Mouse (Mus musculus): ENCODE measurements at regions not wholly inside any gene's neighbourhood (a gene's known extent, or its start where the extent isn't known, plus 50 kb on each side); places are given as distances from the start of the nearest gene placed in this dataset.

DNA sequence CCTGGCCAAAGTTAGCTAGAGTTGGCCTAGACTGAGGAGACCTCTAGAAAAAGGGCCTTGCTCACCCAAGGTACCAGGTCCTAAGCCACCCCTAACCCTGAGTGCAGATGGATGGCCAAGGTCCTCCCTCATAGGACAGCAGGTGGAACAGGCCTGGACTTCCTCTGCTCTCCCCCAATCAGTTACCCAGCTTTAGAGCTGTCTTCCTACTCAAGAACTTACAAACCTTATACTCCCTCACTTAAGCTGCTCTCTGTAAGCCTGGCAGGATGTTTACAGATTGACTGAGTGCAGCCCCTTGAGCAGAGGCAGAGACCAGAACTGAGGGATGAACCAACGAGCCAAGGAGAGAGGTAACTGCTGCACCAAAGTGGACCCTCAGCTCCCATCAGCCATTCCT, 94.5 kb downstream of the Rplp1 start:
- no peak for DNase-seq (ENCODE audit: low read depth, low spot score)

DNA sequence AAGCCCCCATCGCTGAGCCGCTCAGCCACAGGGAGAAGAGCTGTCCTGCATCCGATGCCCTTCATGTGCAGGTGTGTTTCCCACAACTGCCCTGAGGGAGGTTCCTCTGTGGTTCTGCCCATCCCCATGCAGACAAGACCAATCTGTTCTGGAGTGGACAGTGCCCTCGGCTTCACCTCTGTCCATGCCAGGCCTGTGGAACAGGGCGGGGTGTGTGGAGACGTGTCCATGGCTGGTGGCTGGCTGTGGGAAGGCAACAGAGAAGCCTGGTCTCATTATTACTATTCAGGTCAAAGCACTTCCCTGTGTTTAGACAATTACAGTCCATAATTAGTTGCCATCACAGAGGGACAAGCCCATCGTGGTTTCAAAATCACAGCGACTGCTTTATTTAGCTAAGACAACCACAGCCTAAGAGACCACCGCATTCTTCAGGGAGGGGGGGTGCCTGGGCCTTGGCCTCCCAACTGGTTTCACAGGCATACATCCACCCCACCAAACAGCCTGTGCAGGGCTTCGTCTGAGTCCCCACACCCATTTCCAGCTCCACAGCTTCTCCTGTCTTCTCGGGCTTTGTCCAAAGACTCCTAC, 97.7 kb downstream of the Rplp1 start:
- DNase-seq (ENCODE audit: low read depth, low spot score) = no peak

DNA sequence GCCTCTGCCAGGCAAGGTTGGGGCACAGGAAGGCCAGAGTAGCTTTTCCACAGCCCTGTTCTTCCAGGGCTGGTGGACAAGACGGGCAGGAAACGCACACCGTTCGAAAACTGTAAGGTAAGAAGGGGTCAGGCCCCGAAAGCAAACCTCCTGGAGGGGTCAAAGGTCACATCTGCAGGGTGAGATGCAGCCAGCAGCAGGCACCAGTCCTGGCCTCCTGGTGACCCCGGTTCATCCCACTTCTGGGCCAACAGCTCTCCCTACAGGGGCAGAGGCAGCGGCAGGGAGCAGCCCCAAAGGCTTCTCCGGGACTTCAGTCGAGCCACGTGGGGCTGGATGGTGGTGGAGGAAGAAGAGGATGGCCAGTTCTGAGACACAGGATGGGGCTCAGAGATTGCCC, 98.3 kb downstream of the Rplp1 start:
- peak; percentile 61 for DNase-seq (ENCODE audit: low read depth, low spot score)

DNA sequence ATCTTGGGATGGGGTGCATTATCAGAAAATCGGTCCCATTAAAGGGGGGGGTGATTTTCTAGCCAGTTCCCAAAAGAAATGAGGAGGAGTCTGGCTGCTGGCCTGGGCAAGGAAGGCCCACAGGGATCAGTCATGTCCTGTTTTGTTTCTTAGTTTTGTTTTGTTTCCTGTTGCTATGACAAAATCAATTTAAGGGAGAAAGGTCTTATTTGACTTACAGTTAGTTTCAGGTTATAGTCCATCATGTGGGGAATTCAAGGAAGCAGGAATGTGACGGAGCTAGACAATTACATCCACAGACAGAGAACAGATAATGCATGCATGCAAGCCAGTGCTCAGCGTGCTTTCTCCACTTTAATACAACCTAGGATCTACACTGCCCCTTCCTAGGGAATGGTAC, 101.1 kb downstream of the Rplp1 start:
- DNase-seq (ENCODE audit: low read depth, low spot score) = no peak

DNA sequence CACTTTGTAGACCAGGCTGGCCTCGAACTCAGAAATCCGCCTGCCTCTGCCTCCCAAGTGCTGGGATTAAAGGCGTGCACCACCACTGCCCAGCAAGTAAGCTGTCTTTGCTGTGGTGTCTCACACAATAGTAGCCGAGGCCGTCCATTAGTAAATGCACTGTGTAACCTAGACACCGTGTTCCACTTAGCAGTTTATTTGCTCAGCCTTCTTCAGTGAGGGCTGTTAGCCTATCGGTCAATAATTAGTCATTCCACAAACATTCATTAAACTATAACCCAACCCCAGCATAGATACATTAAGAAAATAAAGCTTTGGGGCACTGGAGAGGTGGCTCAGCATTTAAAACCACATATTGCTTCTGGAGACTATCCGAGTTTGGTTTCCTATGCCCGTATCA, 102.0 kb downstream of the Rplp1 start:
- DNase-seq (ENCODE audit: low read depth, low spot score) = no peak

DNA sequence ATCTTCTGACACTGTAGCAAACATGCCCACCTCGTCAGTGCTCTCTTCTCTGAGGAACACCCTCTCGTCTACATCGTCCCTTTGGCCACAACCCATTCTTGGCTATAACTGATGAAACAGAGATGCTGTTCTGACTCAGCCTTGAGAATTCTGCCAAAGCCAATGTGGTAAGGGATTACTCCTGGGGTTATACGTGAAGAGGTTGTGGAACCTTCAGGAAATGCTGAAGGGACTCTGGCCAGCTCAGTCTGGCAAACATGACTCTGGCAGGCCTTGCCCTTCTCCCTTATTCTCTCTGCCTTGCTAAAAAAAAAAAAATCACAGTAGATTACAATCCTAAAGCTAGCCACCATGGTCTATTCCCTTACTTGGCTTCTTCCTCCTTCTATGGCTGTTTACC, 103.9 kb downstream of the Rplp1 start:
- no peak for DNase-seq (ENCODE audit: low read depth, low spot score)

DNA sequence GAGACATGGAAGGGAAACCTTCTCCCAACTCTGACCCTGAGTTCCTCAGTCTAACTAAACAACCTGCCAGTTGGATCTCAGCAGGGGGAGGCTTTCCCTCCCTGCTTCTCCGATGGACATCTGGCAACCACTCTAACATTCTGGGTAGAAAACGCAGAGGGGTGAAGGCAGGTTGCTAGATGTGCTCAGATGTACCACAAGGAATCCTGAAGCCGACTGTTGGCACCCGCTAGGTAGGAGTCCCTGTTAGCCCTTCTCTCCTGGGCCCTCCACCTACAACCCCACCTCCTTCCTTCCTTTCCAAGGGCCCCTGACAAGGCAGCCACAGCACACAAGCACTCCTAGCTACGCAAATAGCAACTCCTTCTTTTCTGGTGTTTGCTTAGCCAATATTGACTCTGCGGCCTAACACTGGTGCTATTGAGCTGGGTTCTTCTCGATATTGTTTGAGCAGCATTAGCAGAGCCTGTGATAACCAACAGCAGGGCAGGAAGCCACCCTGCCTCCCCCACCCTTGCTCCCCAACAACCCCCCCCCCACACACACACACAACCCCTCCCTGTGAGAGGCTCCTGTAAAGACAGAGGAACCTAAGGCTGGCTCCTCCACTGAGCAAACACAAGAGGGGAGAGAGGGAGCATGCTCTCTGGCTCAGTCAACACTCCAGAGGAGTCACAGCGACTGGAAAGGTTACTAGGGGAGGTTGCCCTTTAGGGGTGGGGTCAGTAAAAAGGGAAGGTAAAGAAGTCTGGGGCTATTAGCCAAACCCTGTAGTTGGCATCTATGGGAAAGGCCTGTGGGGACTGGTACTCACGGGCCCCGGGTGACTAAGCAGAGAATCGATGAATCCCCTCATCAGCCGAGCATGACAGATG, 105.8 kb downstream of the Rplp1 start:
- DNase-seq (ENCODE audit: low read depth, low spot score) = peak; percentile 25

DNA sequence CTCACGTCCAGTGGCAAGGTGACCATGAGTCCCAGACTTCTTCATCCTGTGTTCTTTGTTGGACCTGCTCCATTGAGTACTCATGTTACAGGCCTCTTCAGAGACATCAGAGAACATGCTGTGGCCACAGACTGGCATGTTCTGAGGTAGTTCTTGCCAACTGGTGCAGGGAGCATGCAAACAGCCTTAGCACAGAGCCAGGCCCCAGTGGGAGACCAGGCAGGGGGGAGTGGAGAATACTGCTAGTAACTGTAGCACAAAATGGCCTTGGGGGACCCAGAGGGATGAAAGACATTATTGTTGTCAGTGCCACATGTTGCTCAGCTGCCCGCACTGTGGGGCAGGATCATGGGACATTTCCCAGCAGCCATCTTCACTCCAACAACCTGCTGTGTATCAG, 108.4 kb downstream of the Rplp1 start:
- DNase-seq (ENCODE audit: low read depth, low spot score) = no peak

DNA sequence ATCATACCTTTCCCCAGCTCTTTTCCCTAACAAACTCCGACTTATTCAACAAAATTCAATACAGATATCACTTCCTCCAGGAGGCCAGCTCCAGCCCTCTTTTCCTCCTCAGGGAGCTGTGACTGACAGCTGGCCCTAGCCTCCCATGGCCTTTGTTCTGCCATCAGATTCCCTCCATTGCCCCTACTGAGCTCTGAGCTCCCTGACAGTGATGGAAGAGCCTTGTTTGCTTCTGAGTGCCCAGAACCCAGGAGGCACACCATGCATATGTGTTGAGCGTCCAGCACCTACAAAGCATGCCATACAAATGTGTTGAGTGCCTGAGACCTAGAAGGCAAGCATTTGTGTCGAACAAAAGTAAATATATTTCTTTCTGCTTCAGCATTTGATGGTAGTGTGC, 110.8 kb downstream of the Rplp1 start:
- peak; percentile 22 for DNase-seq (ENCODE audit: low read depth, low spot score)

DNA sequence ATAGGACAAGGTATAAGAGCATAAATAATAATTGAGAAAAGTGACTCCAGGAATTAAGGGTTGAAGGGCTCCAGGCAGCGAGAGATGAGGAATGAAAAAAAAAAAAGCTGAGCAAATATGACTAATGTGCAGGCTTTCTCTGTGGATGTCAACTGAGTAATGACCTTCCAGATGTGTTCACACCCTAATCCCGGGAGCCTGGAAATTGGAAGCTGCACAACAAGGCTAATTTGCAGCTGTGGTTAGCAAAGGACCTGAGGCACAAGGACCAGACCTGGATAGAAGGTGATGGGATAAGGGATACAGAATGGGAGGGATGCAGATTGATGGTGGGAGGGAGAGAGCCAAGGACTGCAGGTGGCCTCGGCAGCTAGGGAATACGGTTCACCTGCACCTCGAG, 111.6 kb downstream of the Rplp1 start:
- DNase-seq (ENCODE audit: low read depth, low spot score) = no peak

DNA sequence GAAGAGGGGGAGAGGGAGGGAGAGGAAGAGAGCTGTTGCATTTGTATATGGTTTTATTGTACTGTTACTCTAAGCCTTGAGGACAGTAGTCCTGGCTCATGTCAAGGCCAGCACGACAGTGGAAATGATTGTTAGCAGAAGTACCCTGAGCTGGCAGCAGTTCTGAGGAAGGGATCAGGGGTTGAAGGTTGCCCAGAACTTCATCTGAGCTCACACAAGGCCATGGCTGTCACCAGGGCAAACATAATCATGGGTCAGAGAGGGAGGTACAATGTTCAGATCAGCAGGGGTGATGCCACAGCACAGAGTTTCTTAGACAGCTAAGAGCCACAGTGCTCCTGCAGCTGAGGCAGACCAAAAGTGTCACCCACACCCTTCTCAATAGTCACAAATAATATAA, 114.8 kb downstream of the Rplp1 start:
- no peak for DNase-seq (ENCODE audit: low read depth, low spot score)

DNA sequence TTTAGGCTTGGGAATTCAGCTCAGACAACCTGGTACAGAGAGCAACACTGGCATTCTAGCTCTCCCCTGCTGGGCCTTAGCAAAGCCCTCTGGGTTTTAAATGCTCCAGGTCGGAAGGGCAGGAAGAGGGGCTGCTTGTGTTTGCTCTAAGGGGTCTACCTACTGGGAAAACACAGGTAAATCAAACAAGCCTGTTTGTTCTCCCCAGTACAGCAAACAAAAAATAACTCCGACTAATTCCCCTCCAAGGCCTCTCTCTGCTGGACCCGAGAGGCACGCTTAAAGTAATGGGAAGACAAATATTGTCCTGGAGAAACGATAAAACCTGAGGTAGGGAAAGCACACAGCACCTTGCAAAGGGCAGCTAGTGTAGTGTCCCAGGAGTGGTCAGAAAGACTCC, 118.4 kb downstream of the Rplp1 start:
- no peak for DNase-seq (ENCODE audit: low read depth, low spot score)

DNA sequence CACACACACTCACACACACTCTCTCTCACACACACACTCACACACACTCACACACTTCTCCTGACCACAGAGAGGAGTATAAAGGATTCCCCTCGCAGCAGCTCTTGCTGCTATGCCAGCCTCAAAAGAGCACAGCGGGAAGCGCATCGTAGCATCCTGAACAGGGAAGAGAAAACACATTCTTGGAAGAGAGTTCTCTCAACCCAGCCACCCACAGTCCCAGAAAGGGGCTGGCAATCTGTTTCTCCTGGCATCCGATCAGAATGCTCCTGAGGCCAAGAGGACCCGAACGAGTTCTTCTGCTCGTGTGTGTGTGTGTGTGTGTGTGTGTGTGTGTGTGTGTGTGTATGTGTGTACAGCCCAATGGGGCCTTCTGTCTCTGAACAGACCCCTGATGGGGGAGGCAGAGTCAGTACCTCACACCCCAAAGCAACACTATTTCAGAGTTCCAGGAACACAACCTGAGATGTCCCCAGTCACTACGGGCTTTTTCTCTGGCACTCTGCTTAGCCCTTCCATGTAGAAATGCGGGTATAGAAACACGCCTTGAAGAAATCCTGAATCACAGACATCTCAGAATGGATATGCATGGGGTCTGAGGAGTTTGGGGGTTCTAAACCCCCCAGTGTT, 122.8 kb downstream of the Rplp1 start:
- DNase-seq (ENCODE audit: low read depth, low spot score) = no peak

DNA sequence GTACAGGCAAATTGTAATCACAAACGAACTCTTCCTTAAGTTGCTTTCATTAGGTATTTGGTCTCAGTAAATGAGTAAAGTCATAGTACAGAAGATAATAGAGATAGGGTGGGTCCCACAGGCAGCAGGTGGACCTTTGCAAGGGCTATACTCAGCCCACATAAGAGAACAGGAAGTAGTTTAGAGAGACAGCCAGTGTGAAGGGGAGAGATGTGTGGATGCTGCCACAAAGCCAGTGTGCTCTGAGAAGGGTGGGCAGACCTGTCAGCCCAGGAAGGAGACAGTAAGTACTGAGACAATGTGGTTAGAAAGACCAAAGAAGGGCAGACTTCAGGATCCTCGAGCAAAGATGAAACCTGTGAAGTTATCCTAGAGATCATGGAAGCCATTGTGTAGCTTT, 123.5 kb downstream of the Rplp1 start:
- no peak for DNase-seq (ENCODE audit: low read depth, low spot score)

DNA sequence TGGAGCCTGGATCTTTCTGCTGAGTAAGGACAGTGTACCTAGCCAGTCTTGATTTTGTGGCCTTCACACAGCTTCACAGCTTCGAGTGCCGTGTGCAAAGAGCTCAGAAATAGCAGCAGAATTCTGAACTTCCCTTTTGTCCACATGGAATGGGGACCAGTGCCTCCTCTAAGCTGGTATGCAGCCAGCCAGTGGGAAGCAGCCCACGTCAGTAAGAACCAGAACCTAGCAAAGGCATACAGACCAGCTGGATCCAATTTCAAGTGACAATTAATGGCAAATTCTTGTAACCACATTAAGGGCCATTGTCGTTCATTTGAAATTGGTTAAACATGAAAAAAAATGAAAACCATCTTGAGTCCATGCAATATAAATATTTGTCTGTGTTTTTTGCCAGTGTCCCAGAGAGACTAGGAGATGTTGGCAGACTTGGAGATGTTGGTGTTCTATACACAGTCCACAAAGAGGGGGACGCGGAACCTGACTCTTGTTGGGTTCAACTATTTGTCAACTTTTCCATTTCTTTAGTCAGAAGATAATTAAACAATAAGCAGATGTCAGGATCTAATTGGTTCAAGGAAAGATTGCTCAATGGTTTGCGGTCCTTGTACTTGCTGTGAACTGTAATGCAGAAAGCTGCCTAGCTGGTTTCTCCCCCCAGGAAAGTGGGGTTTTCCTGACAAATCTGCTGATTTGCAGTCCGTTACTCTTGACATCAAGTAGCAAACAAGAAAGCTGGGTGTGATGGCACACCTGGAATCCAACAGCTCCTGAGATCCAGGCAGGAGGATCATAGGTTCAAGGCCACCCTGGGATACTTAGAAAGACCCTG, 125.1 kb downstream of the Rplp1 start:
- no peak for DNase-seq (ENCODE audit: low read depth, low spot score)

DNA sequence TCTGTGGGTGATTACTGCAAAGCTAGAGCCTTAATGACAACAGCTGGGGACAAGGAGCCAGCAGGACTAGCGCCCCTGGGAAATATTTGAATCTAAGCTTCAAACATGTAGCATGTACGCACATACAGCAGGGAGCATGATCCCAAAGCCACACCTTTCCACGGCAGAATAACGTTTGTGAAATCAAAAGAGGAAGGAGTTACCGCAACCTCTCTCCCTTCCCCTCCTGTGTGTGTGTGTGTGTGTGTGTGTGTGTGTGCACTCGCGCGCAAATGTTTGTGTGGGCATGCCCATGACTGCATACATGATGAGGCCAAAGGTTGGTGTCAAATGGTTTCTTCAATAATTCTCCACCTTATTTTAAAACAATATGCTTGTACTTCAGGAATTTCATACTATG, 132.9 kb downstream of the Rplp1 start:
- DNase-seq (ENCODE audit: low read depth, low spot score) = no peak

DNA sequence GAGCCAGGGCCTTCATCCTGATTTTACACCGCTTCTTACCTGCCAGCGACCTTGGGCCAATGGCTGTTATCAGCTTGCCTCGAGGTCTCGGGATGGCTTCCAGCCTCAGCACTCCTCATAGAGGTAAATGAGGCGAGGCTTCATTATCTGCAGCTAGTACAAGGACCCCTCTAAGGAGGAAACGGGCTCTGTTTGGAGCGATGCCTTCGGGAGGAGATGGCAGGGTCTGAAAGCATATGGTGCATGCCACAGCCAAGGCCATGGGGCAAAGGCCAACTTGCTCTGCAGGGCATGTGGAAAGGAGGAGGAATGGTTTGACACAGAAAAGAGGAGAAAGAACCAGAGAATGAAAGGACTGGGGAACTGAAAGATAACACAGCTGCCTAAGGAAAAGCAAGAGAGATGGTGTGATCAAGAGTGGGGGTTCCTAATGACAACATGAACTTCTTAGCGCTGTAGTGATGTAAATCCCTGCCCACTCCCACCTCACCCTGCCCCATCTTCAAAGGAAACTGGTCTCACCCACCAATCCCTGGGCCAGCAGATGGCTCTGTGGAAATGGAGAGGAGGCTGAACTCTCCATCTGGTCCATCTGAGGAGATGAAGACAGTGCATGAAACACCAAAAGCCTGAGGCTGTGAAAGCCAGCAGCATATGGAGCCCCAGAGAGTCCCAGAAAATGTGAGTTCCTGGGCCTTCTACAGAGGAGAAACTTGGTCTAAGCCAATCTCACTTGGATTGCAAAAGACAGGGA, 134.0 kb downstream of the Rplp1 start:
- no peak for DNase-seq (ENCODE audit: low read depth, low spot score)

DNA sequence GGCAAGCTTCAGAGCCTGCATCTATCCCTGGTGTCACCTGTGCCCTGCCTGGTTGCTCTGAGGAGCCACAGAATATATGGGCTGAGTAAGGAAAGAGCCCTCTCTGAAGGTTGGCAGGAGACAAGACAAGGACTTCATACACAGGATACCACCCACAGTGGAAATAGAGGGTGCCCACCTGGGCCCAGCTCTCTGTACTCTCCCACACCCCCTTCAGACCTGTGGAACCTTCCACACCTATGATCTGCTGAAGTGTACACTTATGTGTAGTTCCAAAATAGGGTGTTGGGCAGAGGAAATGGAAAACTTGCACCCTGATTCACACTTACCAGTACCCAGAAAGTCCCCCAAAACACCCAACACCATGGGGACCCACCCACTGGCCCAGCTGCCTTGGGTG, 135.2 kb downstream of the Rplp1 start:
- no peak for DNase-seq (ENCODE audit: low read depth, low spot score)

DNA sequence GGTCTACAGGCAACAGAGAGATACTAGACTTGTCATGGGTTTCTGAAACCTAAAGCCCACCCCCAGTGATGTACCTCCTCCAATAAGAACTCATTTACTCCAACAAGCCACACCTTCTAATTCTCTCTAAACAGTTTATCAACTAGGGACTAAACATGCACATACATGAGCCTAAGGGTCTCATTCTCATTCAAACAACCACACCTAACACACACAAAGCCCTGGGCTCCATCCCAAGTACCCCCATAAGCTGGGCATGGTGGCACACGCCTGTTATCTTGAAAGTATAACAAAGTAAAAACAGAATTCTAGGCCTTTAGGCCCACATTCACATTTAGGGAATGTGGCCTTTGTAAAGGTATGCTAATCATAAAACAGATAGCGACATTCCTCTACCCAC, 137.9 kb downstream of the Rplp1 start:
- no peak for DNase-seq (ENCODE audit: low read depth, low spot score)

DNA sequence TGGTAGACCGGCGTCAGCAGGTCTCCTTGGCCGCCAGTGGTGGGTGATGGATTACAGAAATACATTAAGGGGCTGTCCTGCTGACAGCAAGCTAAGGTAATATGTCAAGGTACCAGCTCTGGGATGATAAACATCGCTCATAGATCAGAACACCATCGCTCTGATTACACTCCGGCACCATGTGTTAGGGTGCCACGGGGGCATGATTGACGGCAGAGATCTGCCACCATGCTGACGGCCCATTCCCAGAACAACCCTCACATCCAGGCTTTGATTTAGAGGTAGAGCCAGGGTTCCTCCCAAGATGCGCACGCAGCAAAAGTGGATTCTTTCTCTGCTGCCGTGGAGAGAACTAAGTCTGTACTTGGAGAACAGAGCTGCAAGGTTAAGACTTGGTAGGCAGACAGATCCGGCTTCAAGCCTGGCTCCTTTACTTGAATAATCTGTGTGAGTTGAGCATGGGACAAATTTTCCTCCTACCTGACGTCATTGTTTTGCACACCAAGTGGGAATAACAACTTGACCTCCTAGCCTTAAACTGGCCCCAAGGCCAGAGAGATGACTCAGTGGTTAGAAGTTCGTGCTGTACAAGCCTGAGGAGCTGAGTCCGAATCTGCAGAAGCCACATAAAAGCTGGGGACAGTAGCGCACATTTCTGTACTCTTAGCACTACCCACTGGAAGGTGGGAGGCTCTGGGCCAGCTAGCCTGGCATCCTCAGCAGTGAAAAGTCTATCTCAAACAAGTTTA, 144.0 kb downstream of the Rplp1 start:
- peak; percentile 63 for DNase-seq (ENCODE audit: low read depth, low spot score)

DNA sequence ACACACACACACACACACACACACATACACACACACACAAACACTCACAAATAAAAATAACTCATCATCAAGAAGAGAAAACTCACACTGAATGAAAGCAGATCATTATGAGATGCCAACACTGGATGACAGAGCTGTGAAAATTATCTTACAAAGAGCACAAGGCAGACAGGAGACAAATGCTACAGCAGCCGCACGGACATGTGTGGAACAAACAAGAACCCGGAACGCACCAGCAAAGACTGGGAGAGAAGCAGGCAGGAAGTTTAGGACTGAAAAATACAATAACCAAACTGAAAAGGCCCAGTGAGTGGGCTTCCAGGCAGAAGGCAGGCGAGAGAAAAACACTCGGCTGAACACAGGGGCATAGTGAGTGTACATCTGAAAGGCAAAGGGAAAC, 148.2 kb downstream of the Rplp1 start:
- no peak for DNase-seq (ENCODE audit: low read depth, low spot score)
